Mouse (Mus musculus) kidney, embryonic 16.5 days (tissue): ENCODE measurements around the gene Rbbp4. TPM values are rescaled to one million over a fixed set of nuclear protein-coding genes. Genes with fewer than 3 reads are reported as not detected.

Experiments
- ATAC-seq: fragments of 200-750 bp; cut with Nextera tagmentation; 2 replicates; pipeline ENCODE4 v1.8.0; 2017; ENCODE audit warnings: moderate TSS enrichment; ENCODE audit not compliant: low FRiP score, low TSS enrichment
- H3K27ac ChIP-seq: fragments of 300-500 bp; sonication (generic); 2 replicates; pipeline ENCODE4 v1.5.1; 2014; ENCODE audit warnings: low read length
- H3K27me3 ChIP-seq: fragments of 300-500 bp; sonication (generic); 2 replicates; pipeline ENCODE4 v1.6.1; 2014; ENCODE audit warnings: low read length, control low read depth, mixed read lengths; ENCODE audit not compliant: insufficient read depth
- H3K36me3 ChIP-seq: fragments of 300-500 bp; sonication (generic); 2 replicates; pipeline ENCODE4 v1.6.1; 2014; ENCODE audit warnings: low read length, control low read depth, mixed read lengths; ENCODE audit not compliant: insufficient read depth
- H3K4me1 ChIP-seq: fragments of 300-500 bp; sonication (generic); 2 replicates; pipeline ENCODE4 v1.6.1; 2014; ENCODE audit warnings: low read length, control low read depth, mixed read lengths; ENCODE audit not compliant: insufficient read depth
- H3K4me2 ChIP-seq: fragments of 300-500 bp; sonication (generic); replicated peaks from 2 replicates; pipeline ENCODE4 v1.6.1; 2014; ENCODE audit warnings: low read depth, low read length
- H3K4me3 ChIP-seq: fragments of 300-500 bp; sonication (generic); 2 replicates; pipeline ENCODE4 v1.5.1; 2014; ENCODE audit warnings: mild to moderate bottlenecking, low read length
- H3K9ac ChIP-seq: fragments of 300-500 bp; sonication (generic); replicated peaks from 2 replicates; pipeline ENCODE4 v1.6.1; 2014; ENCODE audit warnings: low read length
- H3K9me3 ChIP-seq: fragments of 300-500 bp; sonication (generic); 2 replicates; pipeline ENCODE4 v1.6.1; 2016; ENCODE audit warnings: low read length, control low read depth
- WGBS: fragments of 180-500 bp; shearing (Covaris S2); extraction: QIAGEN DNeasy Blood & Tissue Kit; methylation state at CpG from one replicate; pipeline ENCODE4 v1.1.7; 2014; 5-methylcytosine and 5-hydroxymethylcytosine counted together
- polyA plus RNA-seq: library from polyadenylated mRNA; unstranded; fragments of >200 nt; fragmentation: Nextera tagmentation; extraction: Ambion mirVana; gene quantifications from 2 replicates; pipeline ENCODE4 v1.2.1, GENCODE M21; 2015

The Rbbp4 gene
- 383 and 405 TPM in 2 replicates for polyA plus RNA-seq

DNA sequence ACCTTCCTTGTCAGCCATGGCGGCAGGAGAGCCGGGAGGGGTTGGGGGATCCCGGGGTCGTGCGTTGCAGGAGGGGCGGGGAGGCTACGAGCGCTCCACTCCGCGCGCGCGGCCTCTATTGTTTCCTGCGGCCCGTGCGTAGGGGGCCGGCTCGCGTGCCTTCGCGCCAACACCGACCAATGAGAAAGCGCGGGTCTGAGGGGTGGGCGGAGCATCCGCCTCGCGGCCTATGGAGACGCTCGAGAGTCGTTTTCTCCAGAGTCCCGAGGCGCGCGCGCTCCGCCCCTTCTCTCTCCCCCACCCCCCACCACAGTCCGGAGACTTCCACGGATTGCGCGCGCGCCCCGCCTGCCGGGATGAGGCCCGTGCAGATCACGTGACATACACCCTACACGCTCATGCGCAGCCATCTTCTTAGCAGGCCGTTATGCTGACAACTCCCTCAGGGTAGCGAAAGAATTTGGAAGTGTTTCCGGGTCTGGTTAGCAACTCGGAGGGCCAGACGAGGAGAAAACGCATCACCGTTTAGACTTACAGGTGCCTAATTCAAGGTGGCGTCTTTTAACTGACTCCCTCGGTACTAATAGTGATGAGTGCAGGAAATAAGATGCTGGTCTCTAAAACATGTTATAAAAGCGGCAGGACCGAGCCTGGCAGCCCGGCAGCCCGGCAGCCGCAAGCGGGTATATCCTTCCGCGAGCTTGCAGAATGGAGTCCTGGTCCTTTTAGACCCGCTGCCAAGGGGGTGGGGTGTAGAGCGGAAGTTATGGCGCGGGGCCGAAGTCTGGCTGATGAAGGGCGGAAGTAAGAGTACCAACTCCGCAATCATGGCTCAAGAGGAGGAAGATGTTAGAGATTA lies at the start of gene Rbbp4, which contains the start of gene Zbtb8os:
Gene Rbbp4 (minus strand): TSS at position 155 of the 859 bp plus-strand sequence.
Gene Zbtb8os (plus strand): TSS at position 480 of the 859 bp plus-strand sequence.
- peak; percentile 98 for ATAC-seq
- Histone ChIP-seq H3K4me2 (peak within 1 kb of the TSS; percentile 70), H3K4me1 (peaks cover 23% of the 10 kb centered on the region), H3K9me3 (no peaks in the 10 kb centered on the region), H3K9ac (peak within 1 kb of the TSS; percentile 97), H3K27me3 (no peaks in the 10 kb centered on the region), H3K27ac (peak within 1 kb of the TSS; percentile 99), H3K4me3 (peak within 1 kb of the TSS; percentile 93), H3K36me3 (peaks cover 15% of the 10 kb centered on the region)
- WGBS: under 1% methylated on average over 73 of the region's 73 CpGs

DNA sequence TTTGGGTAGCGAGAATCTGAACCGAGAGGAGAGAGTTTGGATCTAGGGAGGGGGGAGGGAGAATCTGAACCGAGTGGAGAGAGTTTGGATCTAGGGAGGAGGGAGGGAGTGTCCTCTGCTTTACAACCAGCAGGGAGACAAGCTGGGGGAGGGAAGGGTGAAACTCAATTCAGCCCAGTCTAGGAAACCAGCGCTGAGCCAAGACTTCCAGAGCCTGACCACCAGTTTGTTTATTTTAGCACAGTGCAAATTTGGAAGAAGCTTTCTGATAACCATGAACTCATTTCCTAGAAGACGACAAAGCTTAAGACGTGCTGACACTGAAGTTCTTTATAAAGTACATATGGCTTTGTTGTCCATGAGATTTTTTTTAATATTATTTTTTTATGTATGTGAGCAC lies 49.3 kb upstream of the Rbbp4 start:
- peak; percentile 90 for ATAC-seq
- Histone ChIP-seq H3K4me3 (no peak overlapping the region), H3K4me2 (0 out of 2 replicates have a peak overlapping the region, but pooled peaks have one; percentile 10)

DNA sequence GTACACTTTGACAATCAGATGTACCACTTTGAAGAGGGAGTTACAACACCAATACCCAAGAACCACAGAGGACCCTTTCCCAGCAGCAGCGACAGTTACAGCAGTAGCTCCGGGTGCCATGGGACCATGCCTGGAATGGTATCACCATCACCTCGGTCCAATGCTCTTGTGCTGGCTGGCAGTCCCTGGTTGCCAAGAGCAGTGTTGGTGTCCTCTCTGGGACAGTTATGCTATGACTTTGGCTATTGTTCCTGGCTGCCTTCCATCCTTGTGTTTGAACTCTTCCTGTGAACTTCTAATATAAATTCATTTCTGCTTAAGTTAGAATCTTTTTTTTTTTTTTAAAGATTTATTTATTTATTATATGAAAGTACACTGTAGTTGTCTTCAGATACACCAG lies 48.4 kb upstream of the Rbbp4 start:
- 84% methylated on average over 3 of the region's 3 CpGs for WGBS
- Histone ChIP-seq H3K27me3 (peaks cover 3% of the 10 kb centered on the region; the same call in 1 of the 2 replicates), H3K4me2 (no peak overlapping the region), H3K4me1 (no peaks in the 10 kb centered on the region; the same call in 1 of the 2 replicates), H3K4me3 (no peak overlapping the region), H3K27ac (no peak overlapping the region), H3K36me3 (no peaks in the 10 kb centered on the region), H3K9ac (no peak overlapping the region), H3K9me3 (no peaks in the 10 kb centered on the region)
- no peak for ATAC-seq

More for the DNA sequence above, 49.3 kb upstream of the Rbbp4 start:
- Histone ChIP-seq H3K36me3 (no peaks in the 10 kb centered on the region), H3K9ac (no peak overlapping the region), H3K27ac (peak overlapping the region; percentile 75), H3K27me3 (peaks cover 3% of the 10 kb centered on the region; the same call in 1 of the 2 replicates), H3K4me1 (no peaks in the 10 kb centered on the region; the same call in 1 of the 2 replicates), H3K9me3 (no peaks in the 10 kb centered on the region)
- WGBS: 15% methylated on average over 6 of the region's 6 CpGs

DNA sequence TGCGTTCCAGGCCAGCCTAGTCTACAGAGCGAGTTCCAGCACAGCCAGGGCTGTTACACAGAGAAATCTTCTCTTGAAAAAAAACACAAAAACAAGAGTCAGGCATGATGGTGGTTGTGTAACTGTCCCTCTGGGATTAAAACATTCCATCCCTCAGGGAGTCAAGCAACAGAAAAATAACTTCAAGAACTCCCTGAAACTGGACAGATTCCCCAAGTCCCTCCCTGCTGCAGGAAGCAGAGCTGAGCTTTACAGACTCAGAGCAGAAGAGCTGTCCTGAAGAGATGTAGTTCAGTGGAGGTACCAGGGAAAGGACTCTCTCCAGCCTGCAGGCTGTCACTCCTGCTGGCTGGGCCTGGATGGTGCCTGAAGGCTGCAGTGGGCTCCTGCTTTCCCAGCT lies 47.3 kb upstream of the Rbbp4 start:
- Histone ChIP-seq H3K27me3 (peaks cover 3% of the 10 kb centered on the region; the same call in 1 of the 2 replicates), H3K27ac (no peak overlapping the region; the same call in 1 of the 2 replicates), H3K36me3 (no peaks in the 10 kb centered on the region), H3K4me2 (no peak overlapping the region), H3K9ac (no peak overlapping the region), H3K4me1 (peaks cover 3% of the 10 kb centered on the region; the same call in 1 of the 2 replicates), H3K4me3 (no peak overlapping the region), H3K9me3 (no peaks in the 10 kb centered on the region)
- WGBS: 90% methylated on average over 2 of the region's 2 CpGs
- no peak for ATAC-seq

DNA sequence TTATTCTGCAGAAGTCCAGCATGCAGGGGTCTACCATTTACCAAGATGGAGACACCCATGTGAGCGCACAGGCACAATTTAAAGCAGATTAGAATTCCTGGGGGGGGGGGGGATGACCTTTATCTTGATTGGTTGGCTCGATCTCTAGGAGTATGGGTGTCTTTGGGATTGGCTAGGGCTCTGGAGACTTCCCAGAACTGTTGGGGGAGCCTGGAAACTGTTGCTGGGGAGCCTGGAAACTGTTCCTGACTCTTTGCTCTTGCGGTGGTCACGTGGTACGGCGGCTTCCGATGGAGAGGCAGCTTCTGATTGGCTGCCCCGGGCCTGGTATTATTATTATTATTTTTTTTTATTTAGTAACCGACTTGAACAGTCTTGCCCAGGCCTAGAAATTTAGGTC lies 46.9 kb upstream of the Rbbp4 start:
- 92% methylated on average over 9 of the region's 9 CpGs for WGBS
- H3K9ac ChIP-seq: no peak overlapping the region
- no peak overlapping the region for H3K27ac ChIP-seq
- no peaks in the 10 kb centered on the region for H3K36me3 ChIP-seq
- no peaks in the 10 kb centered on the region for H3K9me3 ChIP-seq
- H3K27me3 ChIP-seq: peaks cover 3% of the 10 kb centered on the region; the same call in 1 of the 2 replicates
- peaks cover 3% of the 10 kb centered on the region; the same call in 1 of the 2 replicates for H3K4me1 ChIP-seq
- no peak overlapping the region for H3K4me2 ChIP-seq
- no peak overlapping the region for H3K4me3 ChIP-seq
- no peak for ATAC-seq

DNA sequence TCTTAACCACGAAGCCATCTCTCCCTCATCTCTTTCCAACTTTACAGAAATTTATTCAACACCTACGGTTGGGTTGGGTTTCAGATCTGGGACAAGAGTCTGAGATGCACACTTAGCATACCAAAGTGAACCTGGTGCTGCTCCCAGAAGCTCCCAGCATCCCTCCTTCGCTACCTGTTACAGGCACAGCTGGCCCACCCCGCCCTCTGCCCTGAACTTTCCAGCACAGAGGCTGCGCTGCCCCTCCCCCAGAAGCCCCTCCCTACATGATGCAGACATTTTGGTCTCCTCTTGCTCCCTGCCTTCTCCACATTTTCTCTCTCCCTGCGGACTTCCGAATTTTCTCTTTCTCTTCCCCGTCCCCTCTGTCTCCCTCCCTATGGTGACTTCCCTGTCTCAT lies 46.0 kb upstream of the Rbbp4 start:
- Histone ChIP-seq H3K27me3 (peaks cover 3% of the 10 kb centered on the region; the same call in 1 of the 2 replicates), H3K4me2 (no peak overlapping the region), H3K36me3 (no peaks in the 10 kb centered on the region), H3K4me1 (peaks cover 9% of the 10 kb centered on the region), H3K4me3 (no peak overlapping the region), H3K27ac (no peak overlapping the region), H3K9me3 (no peaks in the 10 kb centered on the region), H3K9ac (no peak overlapping the region)
- ATAC-seq: no peak
- WGBS: 70% methylated on average over 8 of the region's 8 CpGs

DNA sequence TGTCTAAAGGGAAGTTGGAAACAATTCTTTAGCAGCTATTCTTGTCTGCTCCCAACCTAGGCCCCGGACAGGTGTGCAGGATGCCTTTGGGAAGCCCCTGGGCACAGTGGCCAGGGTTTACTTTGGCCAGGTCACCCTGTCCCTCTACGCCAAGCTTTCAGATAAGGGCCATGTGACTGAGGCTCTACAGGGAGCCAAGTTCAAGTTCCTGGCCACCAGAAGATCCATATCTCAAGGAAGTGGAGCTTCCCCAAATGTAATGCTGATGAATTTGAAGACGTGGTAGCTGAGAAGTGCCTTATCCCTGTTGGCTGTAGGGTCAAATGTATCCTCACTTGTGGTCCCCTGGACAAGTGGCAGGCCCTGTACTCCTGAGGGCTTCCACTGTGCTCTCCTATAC lies 44.6 kb upstream of the Rbbp4 start:
- Histone ChIP-seq H3K4me2 (no peak overlapping the region), H3K9ac (no peak overlapping the region), H3K27me3 (peaks cover 3% of the 10 kb centered on the region; the same call in 1 of the 2 replicates), H3K4me3 (no peak overlapping the region), H3K9me3 (no peaks in the 10 kb centered on the region), H3K4me1 (peaks cover 10% of the 10 kb centered on the region), H3K27ac (no peak overlapping the region), H3K36me3 (no peaks in the 10 kb centered on the region)
- 86% methylated on average over 3 of the region's 3 CpGs for WGBS
- no peak for ATAC-seq

DNA sequence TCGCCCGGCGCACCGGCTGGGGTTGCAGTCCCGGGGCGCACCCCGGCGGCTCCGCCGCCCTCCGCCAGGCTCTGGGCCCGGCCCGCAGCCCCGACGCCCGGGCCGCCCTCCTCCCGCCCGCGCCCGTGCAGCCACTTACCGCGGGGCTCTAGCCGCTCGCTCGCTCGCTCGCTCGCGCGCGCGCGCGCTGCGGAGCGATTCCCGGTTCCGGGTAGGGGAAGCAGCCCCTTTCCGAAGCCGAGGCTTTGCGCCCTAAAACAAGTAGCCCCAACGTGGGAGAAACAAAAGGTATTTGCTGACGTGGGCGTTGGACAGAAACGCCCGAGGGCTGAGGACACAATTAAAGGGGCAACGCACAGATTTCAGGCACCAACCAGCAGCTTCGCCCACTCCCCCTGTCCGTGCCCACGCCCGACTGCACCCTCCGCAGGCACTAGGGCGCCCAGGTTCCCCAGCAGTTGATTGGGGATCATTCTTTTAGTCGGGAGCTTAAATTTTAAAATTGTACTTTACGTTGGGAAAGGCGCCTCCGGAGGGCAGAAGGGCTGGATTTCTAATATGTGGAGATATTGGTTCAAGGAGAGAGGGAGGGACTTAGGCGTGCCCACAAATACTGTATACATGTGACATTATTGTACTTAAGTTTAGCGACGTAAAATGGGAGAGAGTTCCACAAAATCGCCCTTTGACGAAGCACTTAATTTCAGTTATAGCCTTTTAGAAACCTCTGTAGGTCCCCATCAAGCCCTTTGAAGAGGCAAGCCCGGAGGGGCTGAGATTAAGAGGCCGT lies 42.6 kb upstream of the Rbbp4 start, which contains the start of gene Zbtb8a:
Gene Zbtb8a (minus strand): TSS at position 516 of the 790 bp plus-strand sequence.
- peaks cover 21% of the 10 kb centered on the region for H3K4me1 ChIP-seq
- peak within 1 kb of the TSS; percentile 93 for H3K9ac ChIP-seq
- 1% methylated on average over 53 of the region's 65 CpGs for WGBS
- peak within 1 kb of the TSS; percentile 80 for H3K4me3 ChIP-seq
- H3K27ac ChIP-seq: peak within 1 kb of the TSS; percentile 66
- peak within 1 kb of the TSS; percentile 60 for H3K4me2 ChIP-seq
- H3K36me3 ChIP-seq: no peaks in the 10 kb centered on the region
- no peaks in the 10 kb centered on the region for H3K9me3 ChIP-seq
- peaks cover 3% of the 10 kb centered on the region; the same call in 1 of the 2 replicates for H3K27me3 ChIP-seq
- peak; percentile 78 for ATAC-seq

DNA sequence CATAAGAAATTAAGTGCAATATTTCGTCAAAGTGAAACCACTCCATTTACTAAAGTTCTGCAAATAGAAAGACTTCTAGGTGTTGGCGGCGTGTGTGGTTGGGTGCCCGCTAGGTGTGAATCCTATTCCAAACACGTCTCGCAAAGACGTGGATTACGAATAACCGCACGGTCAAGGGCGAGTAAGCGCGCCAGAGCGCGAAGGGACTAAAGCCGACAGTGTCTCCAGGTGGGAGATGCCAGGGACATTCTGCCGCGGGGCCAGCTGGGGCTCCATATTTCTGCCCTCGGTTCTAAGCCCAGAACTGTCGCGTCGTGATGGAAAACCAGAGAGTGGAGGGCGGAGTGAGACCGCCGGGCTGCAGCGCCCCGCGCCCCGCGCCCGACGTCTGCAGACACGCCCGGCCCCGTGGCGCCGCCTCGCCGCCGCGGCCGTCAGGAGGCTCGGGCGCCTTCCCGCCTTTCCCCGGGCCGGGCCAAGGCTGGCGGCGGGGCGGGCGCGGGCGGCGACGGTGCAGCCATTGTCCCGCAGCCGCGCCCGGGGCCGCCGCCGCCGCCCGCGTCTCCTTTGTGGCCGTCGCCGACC lies 41.9 kb upstream of the Rbbp4 start:
- Histone ChIP-seq H3K36me3 (no peaks in the 10 kb centered on the region), H3K27ac (peak overlapping the region; percentile 66), H3K9me3 (no peaks in the 10 kb centered on the region), H3K27me3 (peaks cover 3% of the 10 kb centered on the region; the same call in 1 of the 2 replicates), H3K4me3 (peak overlapping the region; percentile 80), H3K4me2 (peak overlapping the region; percentile 60), H3K4me1 (peaks cover 21% of the 10 kb centered on the region), H3K9ac (peak overlapping the region; percentile 93)
- WGBS: under 1% methylated on average over 46 of the region's 68 CpGs
- peak; percentile 78 for ATAC-seq
